Mouse (Mus musculus) v-Abl transformed pro-B cells (cell line): ENCODE data around the gene Nek4.

Experiments
- in situ Hi-C, 2 experiments: fragments of 400-800 bp; cut with MboI; formaldehyde crosslinking; loops; one replicate each; pipeline ENCODE4 v1.15.1; 2025; ENCODE audit not compliant: unreplicated experiment in 2 of 2

Gene Nek4

GRCm38 (mm10) chr14:30958517-30958916 lies 7.3 kb downstream of the Nek4 start:
- in situ Hi-C loops: no loop called here

GRCm38 (mm10) chr14:30959031-30959430 lies 7.9 kb downstream of the Nek4 start:
- in situ Hi-C loops: no loop called here

GRCm38 (mm10) chr14:30960366-30960765 lies 9.2 kb downstream of the Nek4 start:
- in situ Hi-C loops: no loop called here

- in situ Hi-C loops: no loop called here
Observed at GRCm38 (mm10) chr14:30974204-30974603, 23.0 kb downstream of the Nek4 start.

- in situ Hi-C loops: loop anchor here in 1 of 2 experiments (5.0 kb wide), 1 partner anchor 49 kb away; no protein-coding TSS in a partner anchor
Observed at GRCm38 (mm10) chr14:30976222-30976621, 25.0 kb downstream of the Nek4 start.

GRCm38 (mm10) chr14:30996417-30996816 lies 45.2 kb downstream of the Nek4 start:
- in situ Hi-C loops: no loop called here

- in situ Hi-C loops: no loop called here
Observed at GRCm38 (mm10) chr14:31000356-31000755, 49.2 kb downstream of the Nek4 start.

GRCm38 (mm10) chr14:31000816-31001306 lies 49.7 kb downstream of the Nek4 start:
- in situ Hi-C loops: no loop called here

- in situ Hi-C loops: no loop called here
Observed at GRCm38 (mm10) chr14:31001307-31002205, 50.4 kb downstream of the Nek4 start, which contains the start of the genes Glt8d1 and Spcs1. Gene Glt8d1, plus strand, starts transcription at chr14:31001400. Gene Spcs1, minus strand, starts transcription at chr14:31001672.

GRCm38 (mm10) chr14:31004527-31004926 lies 53.4 kb downstream of the Nek4 start:
- in situ Hi-C loops: no loop called here

GRCm38 (mm10) chr14:31006779-31007178 lies 55.6 kb downstream of the Nek4 start:
- in situ Hi-C loops: no loop called here

- in situ Hi-C loops: no loop called here
Observed at GRCm38 (mm10) chr14:31011588-31011987, 60.4 kb downstream of the Nek4 start.

GRCm38 (mm10) chr14:31013928-31014327 lies 62.8 kb downstream of the Nek4 start:
- in situ Hi-C loops: no loop called here

- in situ Hi-C loops: no loop called here
Observed at GRCm38 (mm10) chr14:31016063-31016462, 64.9 kb downstream of the Nek4 start.

GRCm38 (mm10) chr14:31017854-31018253 lies 66.7 kb downstream of the Nek4 start:
- in situ Hi-C loops: no loop called here

GRCm38 (mm10) chr14:31018860-31019291 lies 67.7 kb downstream of the Nek4 start, which contains the start of the genes Pbrm1 and Gnl3:
Gene Pbrm1, plus strand, starts transcription at chr14:31019138.
Gene Gnl3, minus strand, starts transcription at chr14:31019152.
- in situ Hi-C loops: no loop called here

GRCm38 (mm10) chr14:31019331-31020205 lies 68.4 kb downstream of the Nek4 start:
- in situ Hi-C loops: loop anchor here in 1 of 2 experiments (10.0 kb wide), 1 partner anchor 175 kb away; no protein-coding TSS in a partner anchor

GRCm38 (mm10) chr14:31022579-31022978 lies 71.4 kb downstream of the Nek4 start:
- in situ Hi-C loops: loop anchor here in 1 of 2 experiments (10.0 kb wide), 1 partner anchor 172 kb away; no protein-coding TSS in a partner anchor

GRCm38 (mm10) chr14:31025785-31026184 lies 74.6 kb downstream of the Nek4 start:
- in situ Hi-C loops: loop anchor here in 1 of 2 experiments (10.0 kb wide), 1 partner anchor 169 kb away; no protein-coding TSS in a partner anchor
